Mouse (Mus musculus) small intestine, adult 10 weeks (tissue): ENCODE results near the gene Slc3a2. TPM values are rescaled to one million over a fixed set of nuclear protein-coding genes. Genes with fewer than 3 reads are reported as not detected.

Source experiments
- polyA plus RNA-seq: library from polyadenylated mRNA; stranded (reverse); fragments of 350-450 nt; fragmentation: Illumina TruSeq; extraction: RNeasy Lipid Tissue Mini Kit (QIAGEN cat#74804); gene quantifications from one replicate; pipeline ENCODE4 v1.2.3, GENCODE M21; 2014; ENCODE audit warnings: low replicate concordance

The Slc3a2 gene
- polyA plus RNA-seq, result 206 TPM

GRCm38 (mm10) chr19:8722907-8723573 is at the start of gene Slc3a2:
Gene Slc3a2 (minus strand): TSS chr19:8723369.

GRCm38 (mm10) chr19:8770567-8771270 is 47.5 kb upstream of the Slc3a2 start, which contains the start of gene Tmem223:
Gene Tmem223 (plus strand): TSS chr19:8770996.

GRCm38 (mm10) chr19:8756635-8757387 is 33.6 kb upstream of the Slc3a2 start, which contains the start of gene Nxf1:
Gene Nxf1 (plus strand): TSS chr19:8757073.

GRCm38 (mm10) chr19:8741243-8741869 is 18.2 kb upstream of the Slc3a2 start, which contains the start of gene Stx5a:
Gene Stx5a (plus strand): TSS chr19:8741413.

GRCm38 (mm10) chr19:8740603-8741002 is 17.4 kb upstream of the Slc3a2 start, which contains the start of gene 1700092M07Rik:
Gene 1700092M07Rik (plus strand): TSS chr19:8740718.

GRCm38 (mm10) chr19:8735389-8736159 is 12.4 kb upstream of the Slc3a2 start, which contains the start of gene Wdr74:
Gene Wdr74 (plus strand): TSS chr19:8735827.

GRCm38 (mm10) chr19:8663360-8663839 is 59.8 kb downstream of the Slc3a2 start, which contains the start of gene Chrm1:
Gene Chrm1 (plus strand): TSS chr19:8663789.

Other genes starting within 250 kb of the Slc3a2 start
- gene Slc22a8, start 132.1 kb downstream of the Slc3a2 start, polyA plus RNA-seq, result not detected
- not detected for gene Slc22a6, start 105.3 kb downstream of the Slc3a2 start, polyA plus RNA-seq
- 0.15 TPM for gene Chrm1, start 59.6 kb downstream of the Slc3a2 start, polyA plus RNA-seq
- gene Wdr74, start 12.5 kb upstream of the Slc3a2 start, polyA plus RNA-seq, result 3.9 TPM
- not detected for gene 1700092M07Rik, start 17.3 kb upstream of the Slc3a2 start, polyA plus RNA-seq
- 85.9 TPM for gene Stx5a, start 18.0 kb upstream of the Slc3a2 start, polyA plus RNA-seq
- 75.6 TPM for gene Nxf1, start 33.7 kb upstream of the Slc3a2 start, polyA plus RNA-seq
- gene Tmem223, start 47.6 kb upstream of the Slc3a2 start, polyA plus RNA-seq, result 15.3 TPM
- 32.6 TPM for gene Tmem179b, start 51.1 kb upstream of the Slc3a2 start, polyA plus RNA-seq
- not detected for gene Taf6l, start 63.0 kb upstream of the Slc3a2 start, polyA plus RNA-seq
- 32.5 TPM for gene Polr2g, start 75.2 kb upstream of the Slc3a2 start, polyA plus RNA-seq
- not detected for gene Zbtb3, start 79.2 kb upstream of the Slc3a2 start, polyA plus RNA-seq
- 99.3 TPM for gene Ttc9c, start 96.0 kb upstream of the Slc3a2 start, polyA plus RNA-seq
- 130 TPM for gene Hnrnpul2, start 96.6 kb upstream of the Slc3a2 start, polyA plus RNA-seq
- 1.2 TPM for gene AC129217.1, start 106.4 kb upstream of the Slc3a2 start, polyA plus RNA-seq
- gene Bscl2, start 114.1 kb upstream of the Slc3a2 start, polyA plus RNA-seq, result 5.8 TPM
- not detected for gene Gng3, start 115.8 kb upstream of the Slc3a2 start, polyA plus RNA-seq
- gene Lrrn4cl, start 127.4 kb upstream of the Slc3a2 start, polyA plus RNA-seq, result 0.82 TPM
- gene Ubxn1, start 148.1 kb upstream of the Slc3a2 start, polyA plus RNA-seq, result 7.1 TPM
- 1.8 TPM for gene Uqcc3, start 157.6 kb upstream of the Slc3a2 start, polyA plus RNA-seq
- gene Lbhd1, start 160.4 kb upstream of the Slc3a2 start, polyA plus RNA-seq, result 49.2 TPM
- gene Gm49403, start 160.6 kb upstream of the Slc3a2 start, polyA plus RNA-seq, result not detected
- 12.1 TPM for gene 1810009A15Rik, start 165.5 kb upstream of the Slc3a2 start, polyA plus RNA-seq
- not detected for gene Gm49416, start 165.6 kb upstream of the Slc3a2 start, polyA plus RNA-seq
- gene Ints5, start 169.6 kb upstream of the Slc3a2 start, polyA plus RNA-seq, result 0.52 TPM
- gene Ganab, start 174.7 kb upstream of the Slc3a2 start, polyA plus RNA-seq, result 74.1 TPM
- 18.6 TPM for gene B3gat3, start 197.0 kb upstream of the Slc3a2 start, polyA plus RNA-seq
- not detected for gene Rom1, start 206.0 kb upstream of the Slc3a2 start, polyA plus RNA-seq
- gene Eml3, start 206.2 kb upstream of the Slc3a2 start, polyA plus RNA-seq, result 1.5 TPM
- gene Mta2, start 218.5 kb upstream of the Slc3a2 start, polyA plus RNA-seq, result 44.1 TPM
- gene Tut1, start 230.5 kb upstream of the Slc3a2 start, polyA plus RNA-seq, result 2.6 TPM
- 38.7 TPM for gene Eef1g, start 243.7 kb upstream of the Slc3a2 start, polyA plus RNA-seq